Mouse (Mus musculus) granulocyte monocyte progenitor cell, adult 5-6 weeks (primary cell): ENCODE measurements at regions not wholly inside any gene's neighbourhood (a gene's known extent, or its start where the extent isn't known, plus 50 kb on each side); places are given as distances from the start of the nearest gene placed in this dataset.
"Not testable (repeated sequence)": the region's sequence is repeated elsewhere in the genome, so short reads cannot be mapped to it uniquely, and the experiment has no call there.

Source experiments
- ATAC-seq: replicated peaks from 2 replicates; pipeline ENCODE4 v1.8.0; 2016; ENCODE audit warnings: mild to moderate bottlenecking, moderate TSS enrichment, inconsistent platforms; ENCODE audit not compliant: poor library complexity, severe bottlenecking

GRCm38 (mm10) chr14:19327321-19327720 lies 91.4 kb downstream of the Gm21738 start:
- no peak for ATAC-seq

GRCm38 (mm10) chr14:19311614-19312013 lies 107.1 kb downstream of the Gm21738 start:
- no peak for ATAC-seq

GRCm38 (mm10) chr14:19302859-19303258 lies 115.9 kb downstream of the Gm21738 start:
- ATAC-seq: not testable (repeated sequence)

- ATAC-seq: no peak
These were observed 139.6 kb downstream of the Gm21738 start for GRCm38 (mm10) chr14:19279096-19279495.

- peak; percentile 94 for ATAC-seq
These were observed 140.8 kb downstream of the Gm21738 start for GRCm38 (mm10) chr14:19277777-19278385.
